Mouse (Mus musculus): ENCODE measurements around the gene Pros1. TPM values are rescaled to one million over a fixed set of nuclear protein-coding genes. Genes with fewer than 3 reads are reported as not detected.

Gene Pros1
- total and polyA plus RNA-seq, 2 experiments from 2014 or later: 6.5 to 10.6 TPM

DNA sequence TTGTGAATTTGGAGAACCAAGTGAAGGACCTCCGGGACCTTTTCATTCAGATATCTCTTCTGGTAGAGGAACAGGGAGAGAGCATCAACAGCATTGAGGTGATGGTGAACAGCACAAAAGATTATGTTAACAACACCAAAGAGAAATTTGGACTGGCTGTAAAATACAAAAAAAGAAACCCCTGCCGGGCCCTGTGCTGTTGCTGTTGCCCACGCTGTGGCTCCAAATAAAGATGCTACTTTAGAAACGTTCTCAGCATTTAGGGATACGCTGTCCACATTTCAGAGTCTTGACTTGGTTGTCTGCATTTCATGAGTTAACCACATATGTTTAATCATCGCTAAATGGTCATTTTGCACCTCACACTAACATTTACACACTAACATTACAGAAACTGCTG, 31.6 kb upstream of the Pros1 start:
- H3K36me3 ChIP-seq (ENCODE audit: insufficient read depth, low read length): no peaks in the 10 kb centered on the region
- ATAC-seq (no peak), DNase-seq (ENCODE audit: low spot score) (no peak)
- no peaks in the 10 kb centered on the region for H3K4me1 ChIP-seq (ENCODE audit: insufficient read depth, low read length)
- 93% methylated on average over 6 of the region's 6 CpGs for WGBS
- H3K9ac ChIP-seq (replicated peaks; ENCODE audit: low read length): no peak overlapping the region
- no peak overlapping the region for H3K27ac ChIP-seq
- H3K27me3 ChIP-seq (ENCODE audit: insufficient read depth, low read length): no peaks in the 10 kb centered on the region
- no peak overlapping the region for H3K4me2 ChIP-seq (ENCODE audit: low read depth, low read length)
- no peak overlapping the region for H3K4me3 ChIP-seq (ENCODE audit: low read length)
- H3K9me3 ChIP-seq (ENCODE audit: low read length): no peaks in the 10 kb centered on the region
- no peak for TF ChIP-seq CTCF (IDR thresholded peaks at IDR 0.05; ENCODE audit: low read depth)

DNA sequence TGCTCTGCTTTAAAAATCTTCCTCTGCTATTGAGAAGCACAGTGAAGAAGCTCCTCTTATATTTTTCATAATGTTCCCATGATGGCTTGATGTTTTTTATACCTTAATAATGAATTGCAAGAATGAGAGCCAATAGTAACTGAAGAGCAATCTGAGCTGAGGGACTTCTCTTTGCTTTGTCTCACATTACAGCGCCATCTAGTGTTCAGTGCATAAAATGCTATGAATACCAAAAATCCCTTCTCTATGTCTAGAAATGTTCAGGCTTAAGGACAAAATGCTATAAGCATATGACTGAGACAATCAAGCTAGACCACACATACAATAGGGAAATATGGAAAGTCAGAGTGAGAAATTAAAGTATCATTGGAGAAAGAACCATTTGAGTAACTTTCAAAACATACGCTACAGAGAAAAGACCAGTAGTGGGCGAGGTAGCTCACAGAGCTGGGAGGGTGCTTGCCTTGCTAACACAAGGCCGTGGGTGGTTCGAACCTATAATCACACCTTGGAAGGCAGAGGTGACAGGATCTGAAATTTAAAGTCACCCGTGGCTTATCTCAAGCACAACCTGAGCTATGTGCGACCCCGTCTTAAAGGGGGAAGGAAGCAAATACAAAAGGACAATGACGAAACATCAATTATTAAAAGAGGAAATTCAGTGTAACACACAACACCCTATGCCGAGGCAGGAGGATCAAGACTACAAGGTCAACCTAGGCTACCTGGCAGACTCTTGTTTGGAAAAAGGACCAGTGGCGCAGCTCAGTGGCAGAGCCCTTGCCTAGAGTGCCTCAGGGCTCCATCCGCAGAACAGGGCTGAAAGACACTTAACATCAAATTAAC, 27.7 kb upstream of the Pros1 start:
- ATAC-seq (peak; percentile 40), DNase-seq (ENCODE audit: low spot score) (peak; percentile 85)
- Histone ChIP-seq H3K4me1 (ENCODE audit: insufficient read depth, low read length) (no peaks in the 10 kb centered on the region), H3K9me3 (ENCODE audit: low read length) (no peaks in the 10 kb centered on the region), H3K4me3 (ENCODE audit: low read length) (no peak overlapping the region), H3K9ac (replicated peaks; ENCODE audit: low read length) (no peak overlapping the region), H3K36me3 (ENCODE audit: insufficient read depth, low read length) (no peaks in the 10 kb centered on the region), H3K4me2 (ENCODE audit: low read depth, low read length) (no peak overlapping the region), H3K27me3 (ENCODE audit: insufficient read depth, low read length) (no peaks in the 10 kb centered on the region), H3K27ac (no peak overlapping the region)
- peak; percentile 81 for TF ChIP-seq CTCF (IDR thresholded peaks at IDR 0.05; ENCODE audit: low read depth)
- WGBS: 75% methylated on average over 12 of the region's 12 CpGs

DNA sequence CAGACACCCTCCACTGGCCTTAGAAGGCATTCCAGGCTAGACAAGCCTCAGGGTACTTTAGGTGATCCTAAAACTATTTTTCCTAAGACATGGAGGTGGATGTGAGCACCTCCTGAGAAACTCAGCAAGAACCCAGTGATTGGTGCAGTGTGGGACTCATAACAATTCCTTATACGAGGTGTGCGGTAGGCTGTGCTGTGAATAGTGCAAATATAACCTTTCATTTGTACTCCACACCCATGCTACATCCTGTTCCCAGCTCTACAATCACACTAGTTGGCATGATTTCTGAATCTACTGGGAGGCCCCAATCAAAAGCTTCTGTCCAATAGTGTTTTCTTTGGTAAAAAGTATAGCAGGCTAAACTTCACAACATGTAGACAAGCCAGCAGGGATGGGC, 22.1 kb upstream of the Pros1 start:
- Histone ChIP-seq H3K4me2 (ENCODE audit: low read depth, low read length) (no peak overlapping the region), H3K4me3 (ENCODE audit: low read length) (no peak overlapping the region), H3K27ac (0 out of 2 replicates have a peak overlapping the region, but pooled peaks have one; percentile 4), H3K9me3 (ENCODE audit: low read length) (no peaks in the 10 kb centered on the region), H3K4me1 (ENCODE audit: insufficient read depth, low read length) (no peaks in the 10 kb centered on the region), H3K9ac (replicated peaks; ENCODE audit: low read length) (no peak overlapping the region), H3K27me3 (ENCODE audit: insufficient read depth, low read length) (no peaks in the 10 kb centered on the region), H3K36me3 (ENCODE audit: insufficient read depth, low read length) (no peaks in the 10 kb centered on the region)
- TF ChIP-seq CTCF (IDR thresholded peaks at IDR 0.05; ENCODE audit: low read depth): no peak
- no peak for DNase-seq (ENCODE audit: low spot score)
- WGBS: 90% methylated on average over 2 of the region's 2 CpGs
- ATAC-seq: no peak

DNA sequence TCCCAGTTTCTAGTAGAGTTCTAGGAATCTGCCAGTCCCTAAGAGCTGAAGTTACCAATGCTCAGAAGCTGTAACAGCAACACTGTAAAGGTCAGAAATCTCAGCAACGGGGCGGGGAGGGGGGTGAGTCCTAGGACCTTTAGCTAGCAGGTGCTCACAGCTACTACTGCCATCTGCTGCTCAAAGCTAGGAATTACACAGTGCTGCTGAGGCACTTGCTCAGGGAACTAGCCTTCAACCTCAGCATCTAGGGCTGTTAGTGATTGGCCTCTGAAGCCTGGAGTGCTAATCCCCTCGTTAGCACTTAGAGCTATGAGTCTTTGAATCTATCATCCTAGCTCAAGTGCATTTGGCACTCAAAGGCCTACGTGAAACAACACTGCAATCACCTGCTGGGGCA, 21.6 kb upstream of the Pros1 start:
- H3K27ac ChIP-seq: 0 out of 2 replicates have a peak overlapping the region, but pooled peaks have one; percentile 4
- WGBS: 20% methylated on average over 4 of the region's 4 CpGs
- peak; percentile 80 for TF ChIP-seq CTCF (IDR thresholded peaks at IDR 0.05; ENCODE audit: low read depth)
- H3K9ac ChIP-seq (replicated peaks; ENCODE audit: low read length): no peak overlapping the region
- DNase-seq (ENCODE audit: low spot score) (peak; percentile 65), ATAC-seq (peak; percentile 53; the same call in 1 of the 2 replicates)
- no peak overlapping the region for H3K4me2 ChIP-seq (ENCODE audit: low read depth, low read length)
- H3K4me3 ChIP-seq (ENCODE audit: low read length): no peak overlapping the region
- H3K36me3 ChIP-seq (ENCODE audit: insufficient read depth, low read length): no peaks in the 10 kb centered on the region
- H3K9me3 ChIP-seq (ENCODE audit: low read length): no peaks in the 10 kb centered on the region
- H3K4me1 ChIP-seq (ENCODE audit: insufficient read depth, low read length): no peaks in the 10 kb centered on the region
- H3K27me3 ChIP-seq (ENCODE audit: insufficient read depth, low read length): no peaks in the 10 kb centered on the region

DNA sequence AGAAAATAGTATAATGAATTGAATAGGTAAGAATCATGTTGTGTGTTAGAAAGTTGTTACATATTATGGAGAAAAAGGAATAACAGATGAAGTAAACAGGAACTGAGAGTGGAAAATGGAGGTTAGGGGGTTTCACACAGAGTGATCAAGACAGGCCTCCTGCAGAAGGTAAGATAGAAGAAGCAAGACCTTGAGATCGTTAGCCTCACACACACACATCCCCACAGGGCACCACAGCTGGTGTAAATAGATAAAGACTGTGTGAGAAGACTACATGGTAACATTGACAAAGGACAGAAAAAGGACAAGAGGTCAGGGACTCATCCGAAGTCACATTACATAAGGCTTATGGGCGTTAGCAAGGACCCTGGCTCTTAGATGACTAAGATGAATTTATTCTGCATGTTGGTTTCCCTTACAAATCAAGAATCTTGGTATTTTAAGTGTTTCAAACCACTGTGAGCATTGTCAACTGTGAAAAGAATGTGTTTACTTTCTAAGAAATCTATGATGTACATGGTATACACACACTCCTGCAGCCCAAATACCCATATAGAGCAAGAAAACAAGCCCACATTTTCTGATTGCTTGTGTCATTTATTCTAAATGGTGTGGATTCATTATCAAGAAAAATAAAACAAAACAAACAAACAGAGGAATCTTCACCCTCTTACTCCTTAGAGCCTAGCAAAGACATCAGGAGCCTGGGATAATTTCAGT, 19.9 kb upstream of the Pros1 start:
- no peaks in the 10 kb centered on the region for H3K9me3 ChIP-seq (ENCODE audit: low read length)
- H3K4me1 ChIP-seq (ENCODE audit: insufficient read depth, low read length): no peaks in the 10 kb centered on the region
- TF ChIP-seq CTCF (IDR thresholded peaks at IDR 0.05; ENCODE audit: low read depth): no peak
- H3K4me3 ChIP-seq (ENCODE audit: low read length): no peak overlapping the region
- ATAC-seq: no peak
- no peaks in the 10 kb centered on the region for H3K36me3 ChIP-seq (ENCODE audit: insufficient read depth, low read length)
- H3K4me2 ChIP-seq (ENCODE audit: low read depth, low read length): no peak overlapping the region
- WGBS: 66% methylated on average over 3 of the region's 3 CpGs
- H3K27me3 ChIP-seq (ENCODE audit: insufficient read depth, low read length): no peaks in the 10 kb centered on the region
- H3K9ac ChIP-seq (replicated peaks; ENCODE audit: low read length): no peak overlapping the region
- H3K27ac ChIP-seq: no peak overlapping the region
- no peak for DNase-seq (ENCODE audit: low spot score)

DNA sequence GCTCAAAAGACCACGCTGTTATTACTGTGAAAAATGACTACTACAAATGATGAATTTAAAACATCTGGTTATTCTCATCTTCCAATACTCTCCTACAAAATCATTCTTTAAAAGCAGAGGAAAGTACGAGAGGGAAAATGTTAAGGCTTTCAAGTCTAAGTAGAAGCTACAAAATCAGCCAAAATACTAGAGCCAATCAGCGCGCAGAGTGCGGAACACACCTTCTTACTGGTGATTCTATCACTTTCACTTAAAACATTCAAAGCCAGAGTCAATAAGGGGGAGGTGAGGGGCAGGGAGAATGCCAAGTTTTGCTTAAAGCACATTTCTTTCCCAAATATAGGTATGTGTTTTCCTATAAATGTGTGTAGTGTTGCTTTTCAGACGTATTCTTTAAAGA, 8.8 kb upstream of the Pros1 start:
- TF ChIP-seq CTCF (IDR thresholded peaks at IDR 0.05; ENCODE audit: low read depth): no peak
- no peaks in the 10 kb centered on the region for H3K9me3 ChIP-seq (ENCODE audit: low read length)
- H3K27ac ChIP-seq: no peak overlapping the region
- no peaks in the 10 kb centered on the region for H3K27me3 ChIP-seq (ENCODE audit: insufficient read depth, low read length)
- peak overlapping the region; percentile 97 for H3K4me2 ChIP-seq (ENCODE audit: low read depth, low read length)
- DNase-seq (ENCODE audit: low spot score) (no peak), ATAC-seq (no peak)
- no peak overlapping the region for H3K9ac ChIP-seq (replicated peaks; ENCODE audit: low read length)
- no peaks in the 10 kb centered on the region for H3K4me1 ChIP-seq (ENCODE audit: insufficient read depth, low read length)
- no peaks in the 10 kb centered on the region for H3K36me3 ChIP-seq (ENCODE audit: insufficient read depth, low read length)
- 85% methylated on average over 6 of the region's 6 CpGs for WGBS
- no peak overlapping the region for H3K4me3 ChIP-seq (ENCODE audit: low read length)
